Mouse (Mus musculus) ES-E14 (cell line): ENCODE measurements around the gene Ncapg2.

ENCODE experiments used
- CHD2 ChIP-seq: IDR thresholded peaks from 2 replicates; pipeline ENCODE4 v1.6.1; 2014; ENCODE audit warnings: mild to moderate bottlenecking, low read depth, low read length, inconsistent platforms
- HCFC1 ChIP-seq: IDR thresholded peaks from 2 replicates; pipeline ENCODE4 v1.6.1; 2012; ENCODE audit warnings: low read length, inconsistent platforms, borderline replicate concordance; ENCODE audit not compliant: insufficient read depth
- MAFK ChIP-seq: IDR thresholded peaks from 2 replicates; pipeline ENCODE4 v1.6.1; 2014; ENCODE audit warnings: mild to moderate bottlenecking, low read depth, low read length, inconsistent platforms; ENCODE audit not compliant: insufficient read depth
- ZC3H11A ChIP-seq: IDR thresholded peaks from 2 replicates; pipeline ENCODE4 v1.6.1; 2012; ENCODE audit warnings: low read depth, mild to moderate bottlenecking, inconsistent platforms, low read length, borderline replicate concordance
- ZNF384 ChIP-seq: IDR thresholded peaks from 2 replicates; pipeline ENCODE4 v1.6.1; 2012; ENCODE audit warnings: low read depth, low read length, inconsistent platforms

GRCm38 (mm10) chr12:116405045-116405835, at the start of gene Ncapg2:
- TF ChIP-seq ZNF384 (no peak), ZC3H11A (no peak), MAFK (no peak), CHD2 (peak; percentile 92), HCFC1 (peak; percentile 41; the same call in 1 of the 2 replicates)
